Mouse (Mus musculus) thymus, postnatal 10 days (tissue): ENCODE measurements around the gene Syt1.

Experiments
- DNase-seq, 2 experiments: peaks; one replicate each; pipeline ENCODE4 v3.0.0; 2021; ENCODE audit warnings: low spot score in 2 of 2

The Syt1 gene

GRCm38 (mm10) chr10:108524306-108525029 lies 486.3 kb downstream of the Syt1 start:
- DNase-seq = no peak

- DNase-seq = no peak
Observed at GRCm38 (mm10) chr10:108519156-108519555, 491.6 kb downstream of the Syt1 start.

- no peak for DNase-seq
Observed at GRCm38 (mm10) chr10:108517076-108517475, 493.7 kb downstream of the Syt1 start.

GRCm38 (mm10) chr10:108514671-108515070 lies 496.1 kb downstream of the Syt1 start:
- DNase-seq = no peak

- DNase-seq = no peak
Observed at GRCm38 (mm10) chr10:108509579-108509978, 501.2 kb downstream of the Syt1 start.

- no peak for DNase-seq
Observed at GRCm38 (mm10) chr10:108506917-108507316, 503.9 kb downstream of the Syt1 start.

GRCm38 (mm10) chr10:108504925-108505324 lies 505.9 kb downstream of the Syt1 start:
- no peak for DNase-seq

- DNase-seq = no peak
Observed at GRCm38 (mm10) chr10:108504128-108504870, 506.5 kb downstream of the Syt1 start.

- DNase-seq = no peak
Observed at GRCm38 (mm10) chr10:108490231-108490630, 520.6 kb downstream of the Syt1 start.

GRCm38 (mm10) chr10:108483991-108484390 lies 526.8 kb downstream of the Syt1 start:
- DNase-seq = no peak

GRCm38 (mm10) chr10:108480146-108480850 lies 530.5 kb downstream of the Syt1 start:
- no peak for DNase-seq

- no peak for DNase-seq
Observed at GRCm38 (mm10) chr10:108470319-108470955, 540.3 kb downstream of the Syt1 start.

- no peak for DNase-seq
Observed at GRCm38 (mm10) chr10:108466539-108466938, 544.2 kb downstream of the Syt1 start.

GRCm38 (mm10) chr10:108461862-108462261 lies 548.9 kb downstream of the Syt1 start:
- no peak for DNase-seq

- DNase-seq = no peak
Observed at GRCm38 (mm10) chr10:108457054-108457453, 553.7 kb downstream of the Syt1 start.

- no peak for DNase-seq
Observed at GRCm38 (mm10) chr10:108455883-108456282, 554.9 kb downstream of the Syt1 start.

GRCm38 (mm10) chr10:108455204-108455603 lies 555.6 kb downstream of the Syt1 start:
- no peak for DNase-seq

GRCm38 (mm10) chr10:108454691-108455117 lies 556.1 kb downstream of the Syt1 start:
- DNase-seq = no peak

GRCm38 (mm10) chr10:108453561-108453960 lies 557.2 kb downstream of the Syt1 start:
- no peak for DNase-seq

GRCm38 (mm10) chr10:108452421-108452820 lies 558.4 kb downstream of the Syt1 start:
- no peak for DNase-seq

- DNase-seq = no peak
Observed at GRCm38 (mm10) chr10:108451516-108451915, 559.3 kb downstream of the Syt1 start.

- DNase-seq = no peak
Observed at GRCm38 (mm10) chr10:108450401-108450800, 560.4 kb downstream of the Syt1 start.
